Mouse (Mus musculus) stomach, embryonic 16.5 days (tissue): Measurements from ENCODE around the gene Lrrc25. TPM values are rescaled to one million over a fixed set of nuclear protein-coding genes. Genes with fewer than 3 reads are reported as not detected.
"Not testable (repeated sequence)": the region's sequence is repeated elsewhere in the genome, so short reads cannot be mapped to it uniquely, and the experiment has no call there.

ENCODE experiments used
- ATAC-seq: fragments of 200-750 bp; cut with Nextera tagmentation; 2 replicates; pipeline ENCODE4 v1.8.0; 2017; ENCODE audit warnings: moderate number of reproducible peaks, moderate TSS enrichment; ENCODE audit not compliant: insufficient read depth, low FRiP score
- H3K27ac ChIP-seq: fragments of 300-500 bp; sonication (generic); 2 replicates; pipeline ENCODE4 v1.5.1; 2014; ENCODE audit warnings: low read length
- H3K27me3 ChIP-seq: fragments of 300-500 bp; sonication (generic); 2 replicates; pipeline ENCODE4 v1.6.1; 2014; ENCODE audit warnings: low read length, control low read depth, mixed read lengths; ENCODE audit not compliant: control insufficient read depth, insufficient read depth
- H3K36me3 ChIP-seq: fragments of 300-500 bp; sonication (generic); 2 replicates; pipeline ENCODE4 v1.6.1; 2014; ENCODE audit warnings: low read length; ENCODE audit not compliant: control insufficient read depth, insufficient read depth
- H3K4me1 ChIP-seq: fragments of 300-500 bp; sonication (generic); 2 replicates; pipeline ENCODE4 v1.6.1; 2014; ENCODE audit warnings: low read length, control low read depth, mixed read lengths; ENCODE audit not compliant: control insufficient read depth, insufficient read depth
- H3K4me2 ChIP-seq: fragments of 300-500 bp; sonication (generic); 2 replicates; pipeline ENCODE4 v1.6.1; 2014; ENCODE audit warnings: low read depth, low read length, mixed read lengths
- H3K4me3 ChIP-seq: fragments of 300-500 bp; sonication (generic); replicated peaks from 2 replicates; pipeline ENCODE4 v1.5.1; 2014; ENCODE audit warnings: mild to moderate bottlenecking, low read length
- H3K9ac ChIP-seq: fragments of 300-500 bp; sonication (generic); 2 replicates; pipeline ENCODE4 v1.6.1; 2014; ENCODE audit warnings: low read length
- H3K9me3 ChIP-seq: fragments of 300-500 bp; sonication (generic); replicated peaks from 2 replicates; pipeline ENCODE4 v1.6.1; 2016; ENCODE audit warnings: low read length, control low read depth; ENCODE audit not compliant: control insufficient read depth
- WGBS: fragments of 180-500 bp; shearing (Covaris S2); extraction: QIAGEN DNeasy Blood & Tissue Kit; methylation state at CpG from one replicate; pipeline ENCODE4 v1.1.7; 2014; 5-methylcytosine and 5-hydroxymethylcytosine counted together
- polyA plus RNA-seq: library from polyadenylated mRNA; unstranded; fragments of >200 nt; fragmentation: Nextera tagmentation; extraction: Ambion mirVana; gene quantifications from 2 replicates; pipeline ENCODE4 v1.2.1, GENCODE M21; 2015

Lrrc25 gene
- polyA plus RNA-seq, 1 experiment from 2014 or later = 2.9 TPM

- H3K4me1 ChIP-seq, H3K9me3 ChIP-seq, H3K27ac ChIP-seq, H3K9ac ChIP-seq, H3K4me2 ChIP-seq, H3K27me3 ChIP-seq, H3K4me3 ChIP-seq, ATAC-seq: not testable (repeated sequence)
- H3K36me3 ChIP-seq = 0 out of 2 replicates have a peak, but pooled peaks cover 12% of the 10 kb centered on the region
- WGBS = 83% methylated on average over 4 of the region's 4 CpGs
Observed at GRCm38 (mm10) chr8:70587955-70588354, 28.0 kb upstream of the Lrrc25 start.

GRCm38 (mm10) chr8:70591569-70591968 lies 24.4 kb upstream of the Lrrc25 start:
- 0 out of 2 replicates have a peak, but pooled peaks cover 11% of the 10 kb centered on the region for H3K36me3 ChIP-seq

GRCm38 (mm10) chr8:70593173-70593572 lies 22.8 kb upstream of the Lrrc25 start:
- H3K9me3 ChIP-seq = no peaks in the 10 kb centered on the region
- peak overlapping the region; percentile 99 for H3K4me2 ChIP-seq
- no peaks in the 10 kb centered on the region for H3K27me3 ChIP-seq
- peaks cover 40% of the 10 kb centered on the region for H3K4me1 ChIP-seq
- peak overlapping the region; percentile 86 for H3K27ac ChIP-seq
- H3K36me3 ChIP-seq = 0 out of 2 replicates have a peak, but pooled peaks cover 13% of the 10 kb centered on the region
- no peak for ATAC-seq
- peak overlapping the region; percentile 55; the same call in 1 of the 2 replicates for H3K4me3 ChIP-seq
- peak overlapping the region; percentile 70; the same call in 1 of the 2 replicates for H3K9ac ChIP-seq
- WGBS = 41% methylated on average over 8 of the region's 8 CpGs

More at GRCm38 (mm10) chr8:70591569-70591968, 24.4 kb upstream of the Lrrc25 start:
- 86% methylated on average over 12 of the region's 12 CpGs for WGBS
- no peak overlapping the region for H3K4me2 ChIP-seq
- H3K4me3 ChIP-seq = no peak overlapping the region
- H3K9me3 ChIP-seq = no peaks in the 10 kb centered on the region
- H3K4me1 ChIP-seq = peaks cover 24% of the 10 kb centered on the region
- ATAC-seq = no peak
- H3K27me3 ChIP-seq = no peaks in the 10 kb centered on the region
- no peak overlapping the region for H3K27ac ChIP-seq
- H3K9ac ChIP-seq = no peak overlapping the region

GRCm38 (mm10) chr8:70593961-70594609 lies 21.9 kb upstream of the Lrrc25 start, which contains the start of gene Isyna1:
Gene Isyna1 (plus strand): TSS chr8:70594373.
- Histone ChIP-seq H3K27me3 (no peaks in the 10 kb centered on the region), H3K4me3 (peak within 1 kb of the TSS; percentile 55), H3K9me3 (no peaks in the 10 kb centered on the region), H3K4me1 (peaks cover 48% of the 10 kb centered on the region), H3K9ac (peak within 1 kb of the TSS; percentile 70), H3K27ac (peak within 1 kb of the TSS; percentile 86), H3K4me2 (peak within 1 kb of the TSS; percentile 99), H3K36me3 (0 out of 2 replicates have a peak, but pooled peaks cover 10% of the 10 kb centered on the region)
- WGBS = 0% methylated on average over 40 of the region's 40 CpGs
- peak; percentile 90 for ATAC-seq

GRCm38 (mm10) chr8:70594621-70595564 lies 21.1 kb upstream of the Lrrc25 start:
- H3K9me3 ChIP-seq = no peaks in the 10 kb centered on the region
- H3K4me2 ChIP-seq = peak overlapping the region; percentile 99
- H3K4me1 ChIP-seq = peaks cover 57% of the 10 kb centered on the region
- peak; percentile 8; the same call in 1 of the 2 replicates for ATAC-seq
- H3K36me3 ChIP-seq = 0 out of 2 replicates have a peak, but pooled peaks cover 6% of the 10 kb centered on the region
- peak overlapping the region; percentile 55 for H3K4me3 ChIP-seq
- peak overlapping the region; percentile 86 for H3K27ac ChIP-seq
- H3K27me3 ChIP-seq = no peaks in the 10 kb centered on the region
- peak overlapping the region; percentile 70 for H3K9ac ChIP-seq
- 9% methylated on average over 82 of the region's 82 CpGs for WGBS

GRCm38 (mm10) chr8:70595811-70596210 lies 20.1 kb upstream of the Lrrc25 start:
- no peak overlapping the region for H3K9ac ChIP-seq

GRCm38 (mm10) chr8:70596216-70596615 lies 19.7 kb upstream of the Lrrc25 start:
- WGBS = 92% methylated on average over 18 of the region's 18 CpGs
- no peak for ATAC-seq
- peaks cover 68% of the 10 kb centered on the region for H3K4me1 ChIP-seq

More at GRCm38 (mm10) chr8:70595811-70596210, 20.1 kb upstream of the Lrrc25 start:
- Histone ChIP-seq H3K4me3 (no peak overlapping the region), H3K27me3 (no peaks in the 10 kb centered on the region), H3K27ac (no peak overlapping the region), H3K36me3 (0 out of 2 replicates have a peak, but pooled peaks cover 3% of the 10 kb centered on the region), H3K4me1 (peaks cover 64% of the 10 kb centered on the region), H3K4me2 (no peak overlapping the region), H3K9me3 (no peaks in the 10 kb centered on the region)
- 95% methylated on average over 12 of the region's 12 CpGs for WGBS
- ATAC-seq = no peak

GRCm38 (mm10) chr8:70596775-70597416 lies 19.1 kb upstream of the Lrrc25 start:
- H3K4me3 ChIP-seq = no peak overlapping the region
- no peaks in the 10 kb centered on the region for H3K9me3 ChIP-seq
- WGBS = 83% methylated on average over 17 of the region's 17 CpGs
- 0 out of 2 replicates have a peak overlapping the region, but pooled peaks have one; percentile 80 for H3K9ac ChIP-seq
- H3K36me3 ChIP-seq = peaks cover 6% of the 10 kb centered on the region
- peaks cover 72% of the 10 kb centered on the region for H3K4me1 ChIP-seq
- H3K27me3 ChIP-seq = no peaks in the 10 kb centered on the region
- no peak for ATAC-seq
- H3K4me2 ChIP-seq = peak overlapping the region; percentile 79
- no peak overlapping the region for H3K27ac ChIP-seq

More at GRCm38 (mm10) chr8:70596216-70596615, 19.7 kb upstream of the Lrrc25 start:
- H3K27me3 ChIP-seq = no peaks in the 10 kb centered on the region
- 0 out of 2 replicates have a peak, but pooled peaks cover 3% of the 10 kb centered on the region for H3K36me3 ChIP-seq
- no peak overlapping the region for H3K4me2 ChIP-seq
- no peak overlapping the region for H3K4me3 ChIP-seq
- no peak overlapping the region for H3K9ac ChIP-seq
- H3K27ac ChIP-seq = no peak overlapping the region
- no peaks in the 10 kb centered on the region for H3K9me3 ChIP-seq
